Mouse (Mus musculus) embryonic facial prominence, embryonic 14.5 days (tissue): Measurements from ENCODE around the gene Cdk5rap2. TPM values are rescaled to one million over a fixed set of nuclear protein-coding genes. Genes with fewer than 3 reads are reported as not detected.

Source experiments
- ATAC-seq: fragments of 200-750 bp; cut with Nextera tagmentation; 2 replicates; pipeline ENCODE4 v1.8.0; 2017; ENCODE audit warnings: low read depth, moderate number of reproducible peaks, moderate TSS enrichment
- DNase-seq: peaks from one replicate; pipeline ENCODE4 v3.0.0-alpha.2; 2015; ENCODE audit warnings: low spot score
- H3K27ac ChIP-seq: fragments of 300-500 bp; sonication (generic); replicated peaks from 2 replicates; pipeline ENCODE4 v1.5.1; 2014; ENCODE audit warnings: low read depth, mild to moderate bottlenecking, low read length, moderate library complexity
- H3K27me3 ChIP-seq: fragments of 300-500 bp; sonication (generic); replicated peaks from 2 replicates; pipeline ENCODE4 v1.6.1; 2014; ENCODE audit warnings: low read length; ENCODE audit not compliant: control insufficient read depth, insufficient read depth
- H3K36me3 ChIP-seq: fragments of 300-500 bp; sonication (generic); 2 replicates; pipeline ENCODE4 v1.6.1; 2014; ENCODE audit warnings: low read length, mixed read lengths; ENCODE audit not compliant: control insufficient read depth, insufficient read depth
- H3K4me1 ChIP-seq: fragments of 300-500 bp; sonication (generic); 2 replicates; pipeline ENCODE4 v1.6.1; 2014; ENCODE audit warnings: antibody characterized with exemption, low read length; ENCODE audit not compliant: control insufficient read depth, insufficient read depth
- H3K4me2 ChIP-seq: fragments of 300-500 bp; sonication (generic); 2 replicates; pipeline ENCODE4 v1.6.1; 2014; ENCODE audit warnings: low read depth, mild to moderate bottlenecking, low read length, moderate library complexity, mixed read lengths
- H3K4me3 ChIP-seq: fragments of 300-500 bp; sonication (generic); 2 replicates; pipeline ENCODE4 v1.5.1; 2014; ENCODE audit warnings: low read depth, mild to moderate bottlenecking, low read length
- H3K9ac ChIP-seq: fragments of 300-500 bp; sonication (generic); 2 replicates; pipeline ENCODE4 v1.6.1; 2014; ENCODE audit warnings: low read depth, mild to moderate bottlenecking, low read length, moderate library complexity, mixed read lengths
- H3K9me3 ChIP-seq: fragments of 300-500 bp; sonication (generic); 2 replicates; pipeline ENCODE4 v1.6.1; 2016; ENCODE audit warnings: low read length; ENCODE audit not compliant: control insufficient read depth
- WGBS: fragments of 180-500 bp; shearing (Covaris S2); extraction: QIAGEN DNeasy Blood & Tissue Kit; methylation state at CpG from one replicate; pipeline ENCODE4 v1.1.7; 2014; 5-methylcytosine and 5-hydroxymethylcytosine counted together
- polyA plus RNA-seq: library from polyadenylated mRNA; unstranded; fragments of >200 nt; fragmentation: Nextera tagmentation; extraction: Ambion mirVana; gene quantifications from 2 replicates; pipeline ENCODE4 v1.2.1, GENCODE M21; 2014

Cdk5rap2 gene
- polyA plus RNA-seq, 1 experiment from 2014 or later, result 15.8 TPM

GRCm38 (mm10) chr4:70221878-70222277, 188.4 kb downstream of the Cdk5rap2 start:
- no peaks in the 10 kb centered on the region for H3K9me3 ChIP-seq
- H3K4me2 ChIP-seq, result no peak overlapping the region
- no peak overlapping the region for H3K27ac ChIP-seq
- no peaks in the 10 kb centered on the region for H3K27me3 ChIP-seq
- 58% methylated on average over 3 of the region's 3 CpGs for WGBS
- H3K36me3 ChIP-seq, result peaks cover 43% of the 10 kb centered on the region
- no peak overlapping the region for H3K4me3 ChIP-seq
- no peak overlapping the region for H3K9ac ChIP-seq
- H3K4me1 ChIP-seq, result peaks cover 6% of the 10 kb centered on the region; the same call in 1 of the 2 replicates
- ATAC-seq (no peak), DNase-seq (no peak)

- DNase-seq (no peak), ATAC-seq (no peak)
- peaks cover 6% of the 10 kb centered on the region; the same call in 1 of the 2 replicates for H3K4me1 ChIP-seq
- no peaks in the 10 kb centered on the region for H3K9me3 ChIP-seq
- 86% methylated on average over 1 of the region's 1 CpGs for WGBS
- H3K4me2 ChIP-seq, result no peak overlapping the region
- H3K4me3 ChIP-seq, result no peak overlapping the region
- H3K27me3 ChIP-seq, result no peaks in the 10 kb centered on the region
- H3K27ac ChIP-seq, result no peak overlapping the region
- no peak overlapping the region for H3K9ac ChIP-seq
- H3K36me3 ChIP-seq, result peaks cover 38% of the 10 kb centered on the region
Observed at GRCm38 (mm10) chr4:70221370-70221769, 188.9 kb downstream of the Cdk5rap2 start.

GRCm38 (mm10) chr4:70220277-70221180, 189.7 kb downstream of the Cdk5rap2 start:
- 53% methylated on average over 10 of the region's 10 CpGs for WGBS
- Histone ChIP-seq H3K9me3 (no peaks in the 10 kb centered on the region), H3K9ac (no peak overlapping the region), H3K36me3 (peaks cover 31% of the 10 kb centered on the region), H3K4me3 (no peak overlapping the region), H3K4me2 (no peak overlapping the region), H3K27me3 (no peaks in the 10 kb centered on the region), H3K27ac (peak overlapping the region; percentile 8; the same call in 1 of the 2 replicates), H3K4me1 (peaks cover 6% of the 10 kb centered on the region; the same call in 1 of the 2 replicates)
- DNase-seq (peak; percentile 87), ATAC-seq (peak; percentile 84)

- DNase-seq (no peak), ATAC-seq (no peak)
- Histone ChIP-seq H3K36me3 (peaks cover 24% of the 10 kb centered on the region), H3K9me3 (no peaks in the 10 kb centered on the region), H3K9ac (no peak overlapping the region), H3K27ac (no peak overlapping the region), H3K4me3 (no peak overlapping the region), H3K4me1 (peaks cover 6% of the 10 kb centered on the region; the same call in 1 of the 2 replicates), H3K27me3 (no peaks in the 10 kb centered on the region), H3K4me2 (no peak overlapping the region)
- WGBS, result 63% methylated on average over 4 of the region's 4 CpGs
Observed at GRCm38 (mm10) chr4:70219776-70220175, 190.5 kb downstream of the Cdk5rap2 start.

- no peak for DNase-seq
- H3K9me3 ChIP-seq, result no peaks in the 10 kb centered on the region
- no peaks in the 10 kb centered on the region for H3K36me3 ChIP-seq
- H3K27me3 ChIP-seq, result no peaks in the 10 kb centered on the region
- ATAC-seq, result no peak
- H3K9ac ChIP-seq, result no peak overlapping the region
- H3K4me1 ChIP-seq, result no peaks in the 10 kb centered on the region
- H3K4me3 ChIP-seq, result no peak overlapping the region
- H3K27ac ChIP-seq, result no peak overlapping the region
- WGBS, result 91% methylated on average over 2 of the region's 2 CpGs
- H3K4me2 ChIP-seq, result no peak overlapping the region
Observed at GRCm38 (mm10) chr4:70185971-70186370, 224.3 kb downstream of the Cdk5rap2 start.

Other genes with a start within 250 kb of the Cdk5rap2 start
- 15.0 and 15.6 TPM in 2 replicates for gene Megf9, start 124.6 kb upstream of the Cdk5rap2 start, polyA plus RNA-seq